Mouse (Mus musculus) testis, adult 2 months (tissue): ENCODE results near the gene Klc1. TPM values are rescaled to one million over a fixed set of nuclear protein-coding genes. Genes with fewer than 3 reads are reported as not detected.

Experiments
- H3K27ac ChIP-seq: fragments of 200-500 bp; 2 replicates; pipeline ENCODE4 v1.5.1; 2012; ENCODE audit warnings: low read depth, low read length; ENCODE audit not compliant: control insufficient read depth, insufficient read depth
- H3K27me3 ChIP-seq: fragments of 200-500 bp; 2 replicates; pipeline ENCODE4 v1.6.1; 2012; ENCODE audit warnings: mild to moderate bottlenecking, low read length, moderate library complexity; ENCODE audit not compliant: control insufficient read depth, insufficient read depth
- H3K36me3 ChIP-seq: fragments of 200-500 bp; 2 replicates; pipeline ENCODE4 v1.6.1; 2012; ENCODE audit warnings: mild to moderate bottlenecking, low read length; ENCODE audit not compliant: control insufficient read depth, insufficient read depth
- H3K4me1 ChIP-seq: fragments of 200-500 bp; 2 replicates; pipeline ENCODE4 v1.6.1; 2012; ENCODE audit warnings: low read length; ENCODE audit not compliant: control insufficient read depth, insufficient read depth
- H3K4me3 ChIP-seq: fragments of 200-500 bp; 2 replicates; pipeline ENCODE4 v1.5.1; 2012; ENCODE audit warnings: low read depth, mild to moderate bottlenecking, low read length, moderate library complexity, mixed read lengths; ENCODE audit not compliant: control insufficient read depth
- CTCF ChIP-seq: fragments of 200-500 bp; IDR thresholded peaks from 2 replicates; pipeline ENCODE4 v1.5.1; 2012; ENCODE audit warnings: low read depth, mild to moderate bottlenecking, inconsistent platforms, low read length, moderate library complexity; ENCODE audit not compliant: control insufficient read depth, insufficient read depth, insufficient replicate concordance
- POLR2A ChIP-seq: fragments of 200-500 bp; IDR thresholded peaks from 2 replicates; pipeline ENCODE4 v1.6.1; 2012; ENCODE audit warnings: low read depth, mild to moderate bottlenecking, inconsistent platforms, low read length, moderate library complexity; ENCODE audit not compliant: control insufficient read depth
- polyA plus RNA-seq: library from polyadenylated mRNA; depleted of rRNA; stranded (reverse); fragments of >200 nt; gene quantifications from 2 replicates; pipeline ENCODE4 v1.2.3, GENCODE M21; 2012

Gene Klc1
- polyA plus RNA-seq, 1 experiment, result 9.6 TPM

GRCm38 (mm10) chr12:111770651-111771050 is 12.0 kb downstream of the Klc1 start:
- no peak for TF ChIP-seq POLR2A
- no peak for TF ChIP-seq CTCF
- no peak overlapping the region for H3K27ac ChIP-seq
- H3K4me1 ChIP-seq, result no peaks in the 10 kb centered on the region
- H3K36me3 ChIP-seq, result no peaks in the 10 kb centered on the region; the same call in 1 of the 2 replicates
- H3K4me3 ChIP-seq, result no peak overlapping the region
- no peaks in the 10 kb centered on the region for H3K27me3 ChIP-seq

DNA sequence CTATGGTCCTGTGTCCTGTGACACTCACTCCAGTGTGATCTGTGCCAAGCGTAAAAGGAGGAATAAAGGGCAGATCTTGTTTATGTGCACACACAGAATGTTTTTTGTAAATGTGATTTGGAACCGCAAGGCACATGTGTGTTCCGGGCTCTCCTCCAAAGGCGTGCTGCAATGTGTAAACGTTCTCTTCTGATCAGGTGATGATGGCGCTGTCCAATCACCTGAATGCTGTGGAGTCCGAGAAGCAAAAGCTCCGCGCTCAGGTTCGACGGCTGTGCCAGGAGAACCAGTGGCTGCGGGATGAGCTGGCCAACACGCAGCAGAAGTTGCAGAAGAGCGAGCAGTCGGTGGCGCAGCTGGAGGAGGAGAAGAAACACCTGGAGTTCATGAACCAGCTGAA is 15.5 kb downstream of the Klc1 start:
- Histone ChIP-seq H3K27me3 (no peaks in the 10 kb centered on the region), H3K4me1 (no peaks in the 10 kb centered on the region), H3K4me3 (no peak overlapping the region), H3K27ac (no peak overlapping the region), H3K36me3 (no peaks in the 10 kb centered on the region; the same call in 1 of the 2 replicates)
- TF ChIP-seq POLR2A, result no peak

DNA sequence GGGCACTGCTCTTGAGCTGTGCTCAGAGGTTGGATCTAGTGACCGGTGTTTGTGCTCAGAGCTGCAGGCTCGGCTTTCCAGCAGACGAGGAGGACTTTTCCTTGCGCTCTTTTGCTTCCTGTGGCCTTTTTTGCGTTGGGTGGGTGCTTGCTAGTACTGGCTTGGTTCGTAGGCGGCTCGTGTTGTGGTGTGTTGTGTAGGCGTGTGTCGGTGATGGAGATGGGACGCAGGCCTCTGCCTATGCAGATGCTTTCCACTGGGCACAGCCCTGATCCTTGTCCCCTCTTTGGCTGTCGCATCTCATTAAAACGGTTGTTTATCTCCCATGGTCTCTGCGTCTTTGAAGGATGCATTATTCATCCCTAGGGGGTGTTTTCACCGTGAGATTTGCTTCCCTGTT is 16.2 kb downstream of the Klc1 start:
- H3K36me3 ChIP-seq, result no peaks in the 10 kb centered on the region; the same call in 1 of the 2 replicates
- TF ChIP-seq CTCF (no peak), POLR2A (no peak)
- no peak overlapping the region for H3K27ac ChIP-seq
- H3K4me3 ChIP-seq, result no peak overlapping the region
- H3K27me3 ChIP-seq, result no peaks in the 10 kb centered on the region
- H3K4me1 ChIP-seq, result no peaks in the 10 kb centered on the region

- Histone ChIP-seq H3K4me3 (no peak overlapping the region), H3K27ac (no peak overlapping the region), H3K36me3 (no peaks in the 10 kb centered on the region), H3K4me1 (no peaks in the 10 kb centered on the region), H3K27me3 (no peaks in the 10 kb centered on the region)
- TF ChIP-seq CTCF (no peak), POLR2A (no peak)
Measured at GRCm38 (mm10) chr12:111777919-111778318, 19.3 kb downstream of the Klc1 start.

DNA sequence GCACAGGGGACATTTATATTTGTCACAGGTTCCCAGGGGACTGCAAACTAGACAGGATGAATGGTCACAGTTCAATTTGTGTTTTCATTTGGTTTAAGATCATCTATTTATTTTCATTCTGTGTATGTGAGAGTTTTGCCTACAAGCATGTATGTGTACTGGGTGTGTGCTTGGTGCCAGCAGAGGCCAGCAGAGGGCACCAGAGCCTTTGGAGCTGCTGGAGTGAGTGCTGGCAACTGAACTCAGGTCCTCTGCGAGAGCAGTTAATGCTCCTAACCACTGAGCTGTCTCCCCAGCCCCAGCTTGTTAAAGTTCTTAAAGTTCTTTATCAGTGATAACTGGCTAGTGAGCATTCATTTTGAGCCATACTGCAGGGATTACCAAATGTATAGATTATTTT is 20.9 kb downstream of the Klc1 start:
- TF ChIP-seq POLR2A (no peak), CTCF (peak; percentile 8; the same call in 1 of the 2 replicates)
- Histone ChIP-seq H3K27me3 (no peaks in the 10 kb centered on the region), H3K36me3 (no peaks in the 10 kb centered on the region), H3K4me3 (no peak overlapping the region), H3K27ac (no peak overlapping the region), H3K4me1 (no peaks in the 10 kb centered on the region)

GRCm38 (mm10) chr12:111785174-111785573 is 26.5 kb downstream of the Klc1 start:
- no peaks in the 10 kb centered on the region for H3K36me3 ChIP-seq
- no peak overlapping the region for H3K4me3 ChIP-seq
- no peaks in the 10 kb centered on the region for H3K4me1 ChIP-seq
- TF ChIP-seq CTCF, result no peak
- TF ChIP-seq POLR2A, result no peak
- no peak overlapping the region for H3K27ac ChIP-seq
- H3K27me3 ChIP-seq, result no peaks in the 10 kb centered on the region

GRCm38 (mm10) chr12:111787015-111787414 is 28.4 kb downstream of the Klc1 start:
- H3K36me3 ChIP-seq, result no peaks in the 10 kb centered on the region
- H3K4me1 ChIP-seq, result no peaks in the 10 kb centered on the region
- H3K27ac ChIP-seq, result no peak overlapping the region
- TF ChIP-seq POLR2A (no peak), CTCF (no peak)
- H3K27me3 ChIP-seq, result no peaks in the 10 kb centered on the region
- no peak overlapping the region for H3K4me3 ChIP-seq

GRCm38 (mm10) chr12:111790090-111790489 is 31.4 kb downstream of the Klc1 start:
- no peaks in the 10 kb centered on the region for H3K27me3 ChIP-seq
- no peaks in the 10 kb centered on the region for H3K4me1 ChIP-seq
- TF ChIP-seq CTCF (no peak), POLR2A (no peak)
- no peak overlapping the region for H3K27ac ChIP-seq
- no peak overlapping the region for H3K4me3 ChIP-seq
- no peaks in the 10 kb centered on the region for H3K36me3 ChIP-seq
